Mouse (Mus musculus) liver, embryonic 13.5 days (tissue): ENCODE data around the gene Plekhm1. TPM values are rescaled to one million over a fixed set of nuclear protein-coding genes. Genes with fewer than 3 reads are reported as not detected.

Experiments
- ATAC-seq: fragments of 200-750 bp; cut with Nextera tagmentation; 2 replicates; pipeline ENCODE4 v1.8.0; 2017; ENCODE audit warnings: low read depth, mild to moderate bottlenecking, moderate number of reproducible peaks, moderate library complexity
- DNase-seq: peaks from one replicate; pipeline ENCODE4 v3.0.0; 2022
- H3K27ac ChIP-seq: fragments of 300-500 bp; sonication (generic); 2 replicates; pipeline ENCODE4 v1.5.1; 2015; ENCODE audit warnings: moderate library complexity, mild to moderate bottlenecking, inconsistent platforms
- H3K27me3 ChIP-seq: fragments of 300-500 bp; sonication (generic); 2 replicates; pipeline ENCODE4 v1.6.1; 2015; ENCODE audit warnings: mild to moderate bottlenecking, inconsistent platforms
- H3K36me3 ChIP-seq: fragments of 300-500 bp; sonication (generic); 2 replicates; pipeline ENCODE4 v1.6.1; 2015; ENCODE audit warnings: mild to moderate bottlenecking, inconsistent platforms
- H3K4me1 ChIP-seq: fragments of 300-500 bp; sonication (generic); replicated peaks from 2 replicates; pipeline ENCODE4 v1.6.1; 2015; ENCODE audit warnings: inconsistent platforms
- H3K4me2 ChIP-seq: fragments of 300-500 bp; sonication (generic); 2 replicates; pipeline ENCODE4 v1.6.1; 2015; ENCODE audit warnings: inconsistent platforms, mild to moderate bottlenecking, moderate library complexity
- H3K4me3 ChIP-seq: fragments of 300-500 bp; sonication (generic); replicated peaks from 2 replicates; pipeline ENCODE4 v1.5.1; 2015; ENCODE audit warnings: mild to moderate bottlenecking, inconsistent platforms
- H3K9ac ChIP-seq: fragments of 300-500 bp; sonication (generic); 2 replicates; pipeline ENCODE4 v1.6.1; 2015; ENCODE audit warnings: mild to moderate bottlenecking, inconsistent platforms
- H3K9me3 ChIP-seq: fragments of 300-500 bp; sonication (generic); replicated peaks from 2 replicates; pipeline ENCODE4 v1.6.1; 2016; ENCODE audit warnings: inconsistent platforms
- WGBS: fragments of 180-500 bp; shearing (Covaris S2); methylation state at CpG from one replicate; pipeline ENCODE4 v1.1.7; 2015; ENCODE audit not compliant: insufficient replicate concordance; 5-methylcytosine and 5-hydroxymethylcytosine counted together
- polyA plus RNA-seq: library from polyadenylated mRNA; unstranded; fragments of >200 nt; fragmentation: Nextera tagmentation; extraction: Ambion mirVana; gene quantifications from 2 replicates; pipeline ENCODE4 v1.2.1, GENCODE M21; 2015

Plekhm1 gene
- polyA plus RNA-seq, 1 experiment from 2014 or later, result 2.8 TPM

DNA sequence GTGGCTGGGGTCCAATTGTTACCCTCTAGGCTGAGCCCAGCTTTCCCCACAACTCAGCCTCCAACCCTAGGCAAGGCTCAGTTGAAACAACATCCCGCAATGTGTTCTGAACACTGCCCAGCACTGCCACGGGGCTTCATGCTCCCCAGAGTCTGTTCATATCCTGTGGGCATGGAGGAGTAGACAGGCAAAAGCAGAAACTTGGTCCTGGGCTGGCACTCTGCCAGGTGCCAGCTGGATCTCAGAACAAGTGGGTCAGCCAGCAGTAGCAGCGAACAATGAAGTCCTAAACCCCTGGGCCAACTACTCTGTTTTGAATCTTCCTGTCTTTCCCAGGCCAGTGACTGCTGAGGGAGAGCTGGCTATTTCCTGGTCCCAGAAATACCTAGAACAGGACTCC lies 40.4 kb downstream of the Plekhm1 start:
- WGBS, result 65% methylated on average over 3 of the region's 3 CpGs

DNA sequence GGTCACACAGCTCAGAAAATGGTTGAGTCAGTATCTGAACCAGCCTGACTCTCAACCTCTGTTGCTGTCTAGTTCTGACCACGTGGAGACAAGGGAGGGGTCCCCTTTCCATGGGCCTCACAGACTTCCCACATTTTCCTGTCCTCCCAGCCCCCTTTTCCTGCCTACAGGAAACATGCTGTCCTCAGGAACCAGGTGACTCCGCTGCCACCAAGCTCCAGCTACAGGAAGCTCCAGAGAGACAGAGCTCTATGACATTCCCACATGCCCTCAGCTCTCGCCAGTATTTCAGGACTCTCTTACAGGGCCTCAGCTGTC lies 41.3 kb downstream of the Plekhm1 start:
- Histone ChIP-seq H3K9ac (no peak overlapping the region), H3K4me3 (no peak overlapping the region), H3K36me3 (peaks cover 47% of the 10 kb centered on the region), H3K4me1 (peaks cover 4% of the 10 kb centered on the region; the same call in 1 of the 2 replicates), H3K27me3 (no peaks in the 10 kb centered on the region), H3K4me2 (no peak overlapping the region), H3K9me3 (no peaks in the 10 kb centered on the region), H3K27ac (0 out of 2 replicates have a peak overlapping the region, but pooled peaks have one; percentile 14)
- 51% methylated on average over 3 of the region's 3 CpGs for WGBS
- DNase-seq (no peak), ATAC-seq (no peak)

More for the DNA sequence above, 40.4 kb downstream of the Plekhm1 start:
- 0 out of 2 replicates have a peak overlapping the region, but pooled peaks have one; percentile 14 for H3K27ac ChIP-seq
- H3K27me3 ChIP-seq, result no peaks in the 10 kb centered on the region
- H3K36me3 ChIP-seq, result peaks cover 50% of the 10 kb centered on the region
- peaks cover 4% of the 10 kb centered on the region; the same call in 1 of the 2 replicates for H3K4me1 ChIP-seq
- no peak overlapping the region for H3K4me3 ChIP-seq
- DNase-seq (no peak), ATAC-seq (no peak)
- H3K9me3 ChIP-seq, result no peaks in the 10 kb centered on the region
- H3K4me2 ChIP-seq, result no peak overlapping the region
- H3K9ac ChIP-seq, result no peak overlapping the region

DNA sequence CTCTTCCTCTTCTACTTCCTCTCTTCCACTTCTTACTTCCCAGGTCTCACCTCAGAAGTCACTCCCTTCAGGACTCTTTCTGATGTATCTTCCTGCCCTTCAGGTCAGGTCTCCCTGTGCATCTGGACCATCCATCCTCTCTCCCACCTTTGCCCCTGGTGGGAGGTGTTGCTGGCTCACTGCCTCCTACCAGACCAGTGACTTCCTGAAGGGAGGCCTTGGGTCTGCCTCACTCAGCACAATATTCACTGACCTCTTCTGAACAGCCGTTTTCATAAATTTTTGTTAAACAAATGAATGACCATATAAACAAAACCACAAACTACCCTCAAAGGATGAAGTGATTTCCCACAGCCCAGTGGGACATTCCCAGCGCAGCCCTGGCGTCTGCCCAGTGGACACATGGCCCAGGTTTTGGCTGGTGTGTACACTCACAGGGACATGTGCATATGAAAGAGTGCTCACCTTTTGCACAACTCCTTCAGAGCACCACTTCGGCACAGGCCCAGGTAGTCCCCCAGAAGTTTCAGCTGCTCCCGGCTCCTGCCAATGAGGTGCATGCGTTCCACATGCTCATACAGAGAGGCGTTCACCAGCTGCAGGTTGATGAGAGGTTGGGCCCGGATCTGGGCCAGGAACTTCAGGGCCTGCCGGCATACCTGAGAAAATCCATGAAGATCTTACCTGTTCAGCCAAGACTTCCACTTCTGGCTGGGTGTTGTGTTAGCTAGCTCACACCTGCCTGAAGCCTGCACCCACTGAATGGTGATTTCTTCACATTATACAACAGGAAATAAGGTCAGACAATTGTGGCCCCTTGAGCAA lies 41.9 kb downstream of the Plekhm1 start:
- no peak for DNase-seq
- no peak overlapping the region for H3K4me3 ChIP-seq
- no peak overlapping the region for H3K27ac ChIP-seq
- no peak overlapping the region for H3K4me2 ChIP-seq
- peaks cover 48% of the 10 kb centered on the region for H3K36me3 ChIP-seq
- H3K27me3 ChIP-seq, result no peaks in the 10 kb centered on the region
- ATAC-seq, result no peak
- peaks cover 4% of the 10 kb centered on the region; the same call in 1 of the 2 replicates for H3K4me1 ChIP-seq
- no peak overlapping the region for H3K9ac ChIP-seq
- no peaks in the 10 kb centered on the region for H3K9me3 ChIP-seq
- WGBS, result 80% methylated on average over 9 of the region's 9 CpGs

DNA sequence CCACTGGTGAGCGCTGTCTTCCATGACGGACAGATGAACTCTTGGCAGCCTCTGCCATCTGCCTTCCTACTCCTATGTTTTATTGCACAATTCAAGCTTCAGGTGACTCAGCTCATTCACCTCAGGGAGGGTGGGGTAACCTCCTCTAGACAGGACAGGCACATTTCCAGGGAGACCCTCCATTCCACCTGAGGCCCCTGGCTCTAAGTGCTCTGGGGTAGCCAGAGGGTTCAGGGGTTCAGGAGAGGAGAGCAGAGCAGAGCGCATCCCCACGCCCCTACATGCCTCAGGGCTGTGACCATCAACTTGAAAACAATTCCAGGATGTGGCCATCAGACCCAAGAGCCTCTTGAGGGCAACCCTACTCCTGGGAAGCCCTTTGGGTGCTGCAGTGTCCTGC lies 47.0 kb downstream of the Plekhm1 start:
- Histone ChIP-seq H3K36me3 (peaks cover 31% of the 10 kb centered on the region), H3K9ac (no peak overlapping the region), H3K4me2 (no peak overlapping the region), H3K9me3 (no peaks in the 10 kb centered on the region), H3K4me3 (no peak overlapping the region), H3K27ac (no peak overlapping the region), H3K27me3 (peaks cover 47% of the 10 kb centered on the region), H3K4me1 (peaks cover 31% of the 10 kb centered on the region)
- DNase-seq, result no peak
- no peak for ATAC-seq
- 76% methylated on average over 4 of the region's 4 CpGs for WGBS

DNA sequence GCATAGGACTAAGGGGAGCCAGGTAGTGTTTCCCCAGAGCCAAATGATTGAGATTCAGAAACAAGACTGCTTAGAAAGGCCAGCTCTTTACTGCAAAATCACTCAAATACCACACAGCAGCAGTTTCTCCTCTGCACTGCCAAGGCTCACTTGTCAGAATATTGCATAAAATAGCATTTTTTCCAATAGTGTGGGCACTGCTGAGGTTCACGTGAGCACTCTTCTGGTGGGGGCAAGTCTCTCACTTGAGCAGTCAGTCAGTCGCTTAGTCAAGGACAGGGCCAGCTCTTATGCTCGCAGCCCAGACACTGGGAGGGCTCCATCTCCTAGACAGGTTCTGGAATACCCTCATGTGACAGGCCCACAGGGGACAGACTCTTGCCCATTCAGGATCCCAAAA lies 47.5 kb downstream of the Plekhm1 start:
- peaks cover 36% of the 10 kb centered on the region for H3K4me1 ChIP-seq
- no peaks in the 10 kb centered on the region for H3K9me3 ChIP-seq
- peaks cover 28% of the 10 kb centered on the region for H3K36me3 ChIP-seq
- no peak for DNase-seq
- no peak overlapping the region for H3K4me3 ChIP-seq
- no peak overlapping the region for H3K4me2 ChIP-seq
- H3K27me3 ChIP-seq, result peaks cover 52% of the 10 kb centered on the region
- ATAC-seq, result no peak
- H3K9ac ChIP-seq, result no peak overlapping the region
- WGBS, result 81% methylated on average over 3 of the region's 3 CpGs
- H3K27ac ChIP-seq, result no peak overlapping the region

DNA sequence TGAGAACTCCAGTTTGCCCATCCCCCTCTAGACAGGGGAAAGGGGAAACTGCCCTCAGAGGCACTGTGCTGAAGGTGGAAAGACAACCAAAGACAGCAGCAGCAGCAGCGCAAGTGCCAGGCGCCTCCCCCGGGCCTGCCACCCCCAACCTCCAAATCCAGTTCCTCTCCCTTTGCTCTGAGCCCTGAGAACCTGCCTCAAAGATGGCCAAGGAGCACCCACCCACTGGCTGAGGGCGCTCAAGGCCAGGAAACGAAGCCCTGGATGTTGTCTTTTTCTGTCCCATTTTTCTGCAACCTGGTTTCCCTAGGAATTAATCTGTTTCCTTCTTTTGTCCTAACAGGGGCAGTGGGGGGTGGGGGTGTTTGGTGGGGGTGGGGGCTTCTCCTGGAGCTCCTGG lies 48.2 kb downstream of the Plekhm1 start:
- no peak for ATAC-seq
- peaks cover 41% of the 10 kb centered on the region for H3K4me1 ChIP-seq
- WGBS, result 28% methylated on average over 5 of the region's 5 CpGs

DNA sequence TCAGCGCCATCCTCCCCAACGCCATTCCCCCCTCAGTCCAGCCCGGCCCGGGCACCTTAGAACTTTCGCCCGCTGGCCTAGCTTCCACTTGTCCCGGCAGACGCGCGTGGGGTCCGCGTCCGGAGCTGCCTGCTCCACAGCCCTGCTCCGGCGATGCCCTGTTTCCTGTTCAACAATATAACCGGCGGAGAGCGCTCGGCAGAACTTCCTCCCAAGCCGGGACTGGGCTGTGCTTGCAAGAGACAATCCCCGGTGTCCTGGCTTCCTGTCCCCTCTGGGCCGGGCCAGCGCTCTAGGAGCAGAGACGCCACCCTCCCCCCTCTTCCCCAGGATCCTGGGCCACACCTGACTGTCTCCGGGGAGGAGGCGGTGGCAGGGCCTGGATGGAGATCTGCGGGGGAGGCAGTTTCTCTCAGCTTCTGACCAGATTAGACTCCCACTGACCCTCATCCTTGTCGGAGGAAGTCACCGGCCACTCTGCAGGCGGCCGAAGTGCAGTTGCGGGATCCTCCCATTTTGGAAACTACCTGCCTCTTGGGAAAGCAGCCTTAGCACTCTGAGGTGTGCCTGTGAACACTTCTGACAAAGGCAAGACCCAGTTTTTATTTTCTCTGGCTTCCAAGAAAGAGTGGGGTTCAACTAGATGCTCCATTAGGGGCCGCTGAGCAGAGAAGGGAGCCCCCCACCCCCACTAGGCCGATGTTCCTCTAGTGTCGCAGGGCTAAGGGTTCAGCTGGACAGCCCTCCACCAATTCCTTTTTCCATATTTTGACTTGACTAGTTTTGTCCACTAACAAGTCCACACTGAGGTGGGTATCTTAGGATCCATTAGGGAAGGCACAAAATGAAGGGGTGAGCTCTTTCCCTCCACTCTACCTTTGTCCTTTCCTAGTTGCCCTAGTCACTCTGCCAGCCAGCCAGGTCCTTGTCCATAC lies 49.0 kb downstream of the Plekhm1 start, which contains the start of gene Arhgap27:
Gene Arhgap27, minus strand, starts transcription at position 479 of the 935 bp plus-strand sequence.
- 2% methylated on average over 35 of the region's 35 CpGs for WGBS
- Histone ChIP-seq H3K4me2 (peak within 1 kb of the TSS; percentile 75), H3K9ac (peak within 1 kb of the TSS; percentile 51), H3K27me3 (peaks cover 67% of the 10 kb centered on the region), H3K9me3 (no peaks in the 10 kb centered on the region), H3K4me3 (peak within 1 kb of the TSS; percentile 54), H3K4me1 (peaks cover 42% of the 10 kb centered on the region), H3K36me3 (peaks cover 17% of the 10 kb centered on the region), H3K27ac (peak within 1 kb of the TSS; percentile 47)
- ATAC-seq (peak; percentile 14; the same call in 1 of the 2 replicates), DNase-seq (no peak)

More for the DNA sequence above, 48.2 kb downstream of the Plekhm1 start:
- Histone ChIP-seq H3K9ac (no peak overlapping the region; the same call in 1 of the 2 replicates), H3K4me2 (0 out of 2 replicates have a peak overlapping the region, but pooled peaks have one; percentile 4), H3K27ac (no peak overlapping the region), H3K4me3 (no peak overlapping the region), H3K36me3 (peaks cover 22% of the 10 kb centered on the region), H3K9me3 (no peaks in the 10 kb centered on the region), H3K27me3 (peaks cover 59% of the 10 kb centered on the region)
- no peak for DNase-seq

DNA sequence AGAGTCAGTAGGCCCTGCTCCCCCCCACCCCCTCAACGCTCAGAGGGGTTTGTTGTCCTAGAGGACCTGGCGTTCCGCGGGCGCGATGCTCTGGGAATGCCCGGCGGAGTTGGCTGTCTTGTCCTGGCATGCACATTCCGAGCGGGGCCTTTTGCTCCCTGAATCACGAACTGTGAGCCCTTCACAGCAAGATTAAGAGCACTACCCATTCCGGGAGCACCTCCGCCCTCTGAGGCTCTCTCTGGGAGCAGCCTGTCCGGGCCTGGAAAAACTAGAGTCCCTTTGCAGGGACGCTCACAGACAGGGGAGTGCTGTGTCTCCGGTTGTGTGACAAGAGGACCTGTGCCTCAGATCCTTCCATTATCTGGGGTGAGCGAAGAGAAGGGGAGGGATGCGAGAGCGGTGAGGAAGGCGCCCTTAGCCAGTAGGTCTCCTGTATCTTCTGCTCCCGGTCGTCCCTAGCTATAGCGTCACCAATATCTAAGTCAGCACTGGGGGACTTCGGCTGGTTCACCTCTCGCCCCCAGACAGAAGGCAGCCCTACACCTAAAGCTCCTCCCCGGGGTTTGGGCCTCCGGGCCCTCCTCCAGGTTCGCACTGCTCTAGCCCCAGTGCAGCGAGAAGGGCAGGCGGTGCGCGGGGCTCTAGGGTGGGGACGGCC lies 49.8 kb downstream of the Plekhm1 start:
- ATAC-seq (0 out of 2 replicates have a peak, but pooled peaks have one; percentile 4), DNase-seq (no peak)
- under 1% methylated on average over 33 of the region's 33 CpGs for WGBS
- Histone ChIP-seq H3K27ac (peak overlapping the region; percentile 47), H3K4me2 (peak overlapping the region; percentile 75), H3K9ac (peak overlapping the region; percentile 51), H3K36me3 (peaks cover 15% of the 10 kb centered on the region), H3K4me3 (peak overlapping the region; percentile 54), H3K27me3 (peaks cover 74% of the 10 kb centered on the region), H3K4me1 (peaks cover 42% of the 10 kb centered on the region), H3K9me3 (no peaks in the 10 kb centered on the region)

DNA sequence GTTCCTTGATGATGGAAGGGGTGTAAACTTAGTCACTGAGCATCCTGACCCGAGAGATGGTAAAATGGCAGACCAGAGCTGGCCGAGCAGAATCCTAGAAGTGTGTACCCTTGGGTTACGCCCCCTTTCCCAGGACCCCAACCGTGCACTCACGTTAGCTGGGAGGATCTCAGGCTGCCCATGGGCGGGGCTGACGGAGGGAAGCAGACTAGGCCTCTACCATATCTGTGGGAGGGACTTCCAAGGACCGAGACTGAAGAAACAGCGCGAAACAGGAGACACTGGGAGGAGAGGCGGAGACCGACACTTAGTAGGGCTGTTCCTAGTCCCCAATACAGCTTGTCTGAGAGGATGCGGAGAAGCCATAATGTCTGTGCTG lies 50.4 kb downstream of the Plekhm1 start:
- Histone ChIP-seq H3K27me3 (peaks cover 76% of the 10 kb centered on the region), H3K4me1 (peaks cover 42% of the 10 kb centered on the region), H3K9ac (peak overlapping the region; percentile 51), H3K4me2 (peak overlapping the region; percentile 75), H3K9me3 (no peaks in the 10 kb centered on the region), H3K4me3 (peak overlapping the region; percentile 54), H3K27ac (no peak overlapping the region), H3K36me3 (peaks cover 9% of the 10 kb centered on the region)
- peak; percentile 22; the same call in 1 of the 2 replicates for ATAC-seq
- WGBS, result 3% methylated on average over 13 of the region's 13 CpGs
- DNase-seq, result peak; percentile 34

DNA sequence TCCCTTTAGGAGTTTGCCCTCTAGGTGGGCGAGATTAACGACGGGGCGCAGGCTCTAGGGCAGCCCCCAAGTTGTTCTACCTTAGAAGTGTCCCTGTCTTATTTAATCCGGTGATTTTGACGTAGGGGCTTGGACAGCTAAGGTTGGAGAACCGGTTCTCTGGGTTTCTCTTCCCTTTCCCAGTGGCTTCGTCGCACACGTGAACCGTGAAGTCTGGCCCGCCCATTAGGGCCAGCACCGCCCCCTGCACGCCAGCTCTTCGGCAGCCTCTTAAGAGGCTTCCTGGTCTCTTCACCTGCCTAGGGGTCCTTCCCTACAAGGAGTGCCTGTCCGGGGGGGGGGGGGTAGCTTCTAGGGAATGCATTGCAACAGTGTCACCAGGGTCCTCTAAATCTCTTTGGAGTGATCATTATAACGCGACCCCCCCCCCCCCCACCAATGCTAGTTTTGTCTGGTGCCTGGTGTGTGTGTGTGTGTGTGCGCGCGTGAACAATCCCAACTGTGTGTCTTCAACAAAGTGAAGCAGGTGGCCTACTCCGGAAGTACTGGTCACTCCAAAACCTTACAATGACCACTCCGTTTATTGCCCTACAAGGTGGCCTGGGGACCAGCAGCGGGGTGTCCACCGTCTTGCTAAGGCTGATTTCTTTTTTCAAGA lies 51.0 kb downstream of the Plekhm1 start:
- peaks cover 42% of the 10 kb centered on the region for H3K4me1 ChIP-seq
- WGBS, result 4% methylated on average over 25 of the region's 25 CpGs
- 0 out of 2 replicates have a peak, but pooled peaks have one; percentile 6 for ATAC-seq
- no peak overlapping the region for H3K27ac ChIP-seq
- H3K27me3 ChIP-seq, result peaks cover 76% of the 10 kb centered on the region
- DNase-seq, result no peak
- no peak overlapping the region for H3K9ac ChIP-seq
- H3K36me3 ChIP-seq, result peaks cover 3% of the 10 kb centered on the region; the same call in 1 of the 2 replicates
- no peaks in the 10 kb centered on the region for H3K9me3 ChIP-seq
- peak overlapping the region; percentile 54 for H3K4me3 ChIP-seq
- H3K4me2 ChIP-seq, result peak overlapping the region; percentile 75
